Mouse (Mus musculus) right cerebral cortex, postnatal 4 days (tissue): ENCODE measurements at regions not wholly inside any gene's neighbourhood (a gene's known extent, or its start where the extent isn't known, plus 50 kb on each side); places are given as distances from the start of the nearest gene placed in this dataset.
A peak's percentile ranks its signal among the peaks of the same experiment; 100 is the strongest.
"Not testable (repeated sequence)": the region's sequence is repeated elsewhere in the genome, so short reads cannot be mapped to it uniquely, and the experiment has no call there.

Experiments
- DNase-seq: peaks from one replicate; pipeline ENCODE4 v3.0.0-alpha.2; 2022

- DNase-seq: peak; percentile 42
Observed at GRCm38 (mm10) chr1:88752332-88752731, 50.3 kb upstream of the Arl4c start.

- DNase-seq: peak; percentile 70
Observed at GRCm38 (mm10) chr1:88756658-88757057, 54.6 kb upstream of the Arl4c start.

GRCm38 (mm10) chr1:88757162-88757561 lies 55.1 kb upstream of the Arl4c start:
- DNase-seq: no peak

DNA sequence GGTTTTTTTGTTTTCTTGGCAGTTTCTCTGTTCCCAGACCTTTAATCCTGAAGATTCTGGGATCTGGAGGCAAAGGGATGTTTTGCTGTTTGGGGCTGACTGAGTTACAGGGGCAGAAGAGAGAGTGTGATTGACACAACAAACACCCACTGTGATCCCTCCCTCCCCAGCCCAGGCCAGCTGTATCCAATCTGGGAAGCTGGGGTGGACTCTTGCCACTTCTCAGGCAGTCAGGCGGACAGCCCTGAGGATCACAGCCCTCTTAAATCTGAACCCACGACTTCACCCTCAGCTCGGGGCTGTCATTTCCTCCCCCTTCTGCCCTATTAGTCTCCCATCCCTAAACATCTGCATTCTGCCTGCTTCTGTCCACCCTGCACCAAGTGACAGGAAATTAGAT lies 55.7 kb upstream of the Arl4c start:
- no peak for DNase-seq

DNA sequence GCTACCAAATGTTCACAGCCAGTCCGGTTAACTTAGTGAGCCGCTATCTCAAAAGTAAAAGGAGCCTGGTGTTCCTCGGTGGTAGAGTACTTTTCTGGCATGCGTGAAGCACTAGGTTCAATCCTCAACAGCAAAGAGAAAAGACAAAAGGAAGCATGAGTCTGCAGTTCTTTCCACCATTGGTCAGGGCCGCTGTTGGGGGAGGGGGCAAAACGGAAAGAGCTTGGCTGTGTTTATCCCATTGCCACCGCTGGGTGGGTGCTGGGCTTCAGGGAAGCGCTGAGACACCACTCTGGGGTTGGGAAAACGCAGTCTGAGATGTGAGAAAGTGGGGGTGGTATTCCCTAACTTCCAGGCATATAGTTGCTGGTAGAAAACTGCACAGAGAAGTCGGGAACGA lies 58.6 kb upstream of the Arl4c start:
- no peak for DNase-seq

DNA sequence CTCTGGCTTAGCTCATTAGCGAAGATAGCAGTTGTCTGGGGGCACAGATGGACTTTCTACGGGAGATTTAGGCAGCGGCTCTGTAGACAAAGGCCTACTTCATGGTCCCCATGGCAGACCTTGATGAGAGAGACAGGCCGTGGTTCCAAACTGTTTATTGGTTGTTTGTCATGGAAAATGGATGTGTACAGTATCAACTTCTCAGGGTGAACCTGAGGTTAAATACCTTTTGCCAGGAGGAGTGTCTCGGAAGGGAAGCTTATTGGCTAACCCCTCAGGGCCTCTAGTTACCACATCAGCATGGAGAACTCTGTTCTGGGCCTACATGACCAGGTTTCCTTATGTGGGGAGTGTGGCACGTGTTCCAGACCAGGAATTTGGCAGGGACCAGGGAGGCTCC lies 59.1 kb upstream of the Arl4c start:
- no peak for DNase-seq

DNA sequence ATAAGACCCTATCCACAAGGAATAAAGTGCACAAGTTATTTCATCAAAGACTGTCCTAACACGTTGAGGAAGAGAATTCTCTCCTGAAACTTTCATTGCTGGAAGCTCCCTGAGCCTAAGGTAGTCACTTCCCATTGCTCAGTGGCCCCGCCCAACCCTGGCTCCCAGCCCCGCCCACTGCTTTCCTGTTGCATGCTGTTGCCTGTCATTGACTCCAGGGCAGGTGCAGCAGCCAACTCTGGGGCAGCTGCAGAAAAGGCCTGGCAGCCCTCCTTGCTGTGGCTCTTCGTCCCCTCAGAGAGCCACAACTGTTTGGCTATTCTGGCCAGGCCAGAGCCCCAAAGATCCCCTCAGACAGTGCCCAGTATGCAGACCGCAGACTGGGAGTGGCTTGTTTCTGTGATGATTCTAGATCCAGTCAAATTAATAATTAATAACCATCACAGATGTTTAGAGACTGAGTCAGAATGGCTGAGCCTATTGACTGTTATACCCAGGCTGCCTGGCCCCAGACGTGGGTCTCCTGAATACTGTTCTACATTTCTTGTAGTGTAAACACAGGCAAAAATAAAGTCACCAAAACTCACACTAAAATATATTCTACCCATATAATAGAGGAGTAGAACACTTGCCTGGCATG lies 61.8 kb upstream of the Arl4c start:
- DNase-seq: no peak

DNA sequence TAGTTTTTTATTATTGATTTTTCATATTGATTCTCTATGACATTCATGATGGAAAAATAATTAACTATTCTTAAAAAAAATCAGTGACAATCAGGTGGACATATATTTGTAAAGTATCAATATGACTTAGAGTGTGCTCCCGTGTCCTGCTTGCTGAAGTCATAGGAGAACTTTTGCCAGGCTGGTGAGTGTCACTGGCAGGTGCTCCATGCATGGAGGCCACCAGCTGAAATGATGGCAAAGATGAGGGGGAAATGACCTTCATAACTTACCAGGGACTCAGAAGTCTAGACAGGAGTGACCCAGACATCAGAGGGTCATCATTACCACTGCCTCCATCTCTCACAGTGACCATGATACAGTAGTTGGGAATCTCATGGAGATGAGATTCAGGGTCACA lies 62.5 kb upstream of the Arl4c start:
- DNase-seq: no peak

DNA sequence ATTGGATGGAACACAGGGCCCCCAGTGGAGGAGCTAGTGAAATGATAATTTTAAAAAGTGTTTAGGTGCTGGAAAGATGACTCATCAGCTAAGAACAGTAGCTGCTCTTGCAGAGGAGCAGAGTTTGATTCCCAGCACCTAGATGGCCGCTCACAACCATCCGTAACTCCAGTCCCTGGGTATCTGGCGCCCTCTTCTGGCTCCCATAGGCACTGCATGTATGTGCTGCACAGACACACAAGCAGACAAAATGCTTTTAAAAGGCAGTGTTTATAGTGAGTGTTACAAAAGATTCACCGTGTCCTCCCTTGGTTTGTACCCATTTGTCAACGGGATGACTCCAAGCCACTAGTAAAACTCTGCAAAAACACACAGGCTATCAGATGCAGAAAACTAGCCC lies 75.0 kb upstream of the Arl4c start:
- DNase-seq: no peak

DNA sequence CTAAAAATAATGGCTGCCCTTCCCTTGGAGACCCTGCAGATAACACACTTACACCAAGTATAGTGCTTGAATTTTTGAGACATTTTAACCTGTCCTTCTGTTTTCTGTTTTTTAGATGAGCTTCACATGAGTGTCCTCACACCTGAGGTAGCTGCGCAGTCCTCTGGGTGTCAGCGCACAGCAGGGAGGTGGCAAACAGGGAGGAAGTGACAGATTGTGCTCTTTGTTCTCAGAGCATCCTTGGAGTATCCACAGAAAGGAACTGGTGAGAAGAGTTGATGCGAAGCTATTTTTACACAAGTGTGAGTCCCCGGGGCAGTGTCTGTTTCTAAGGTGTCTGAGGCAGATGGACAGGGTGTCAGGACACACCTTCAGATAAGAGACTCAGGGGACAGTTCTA lies 78.2 kb upstream of the Arl4c start:
- no peak for DNase-seq

- no peak for DNase-seq
Observed at GRCm38 (mm10) chr1:88783083-88783482, 81.1 kb upstream of the Arl4c start.

GRCm38 (mm10) chr1:88784866-88785620 lies 83.0 kb upstream of the Arl4c start:
- DNase-seq: no peak

GRCm38 (mm10) chr1:88786066-88786465 lies 84.0 kb upstream of the Arl4c start:
- no peak for DNase-seq

DNA sequence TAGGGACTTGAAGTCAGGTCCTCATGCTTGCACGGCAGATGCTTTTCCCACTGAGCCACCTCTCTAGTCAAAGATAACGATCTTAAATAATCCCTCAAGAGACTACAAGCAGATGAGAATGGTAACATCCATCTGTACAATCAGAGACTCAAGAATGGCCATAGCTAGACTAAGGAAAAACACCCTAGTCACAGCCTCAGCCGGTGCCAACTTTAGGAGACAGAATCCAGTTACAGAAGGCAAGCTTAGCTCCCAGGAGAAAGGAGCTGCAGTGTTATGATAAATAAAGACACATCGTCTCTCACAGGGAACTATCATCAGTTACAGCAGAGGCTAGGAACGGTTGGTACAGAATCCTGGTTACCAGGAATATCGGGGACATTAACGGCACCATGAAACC lies 88.7 kb upstream of the Arl4c start:
- DNase-seq: no peak

DNA sequence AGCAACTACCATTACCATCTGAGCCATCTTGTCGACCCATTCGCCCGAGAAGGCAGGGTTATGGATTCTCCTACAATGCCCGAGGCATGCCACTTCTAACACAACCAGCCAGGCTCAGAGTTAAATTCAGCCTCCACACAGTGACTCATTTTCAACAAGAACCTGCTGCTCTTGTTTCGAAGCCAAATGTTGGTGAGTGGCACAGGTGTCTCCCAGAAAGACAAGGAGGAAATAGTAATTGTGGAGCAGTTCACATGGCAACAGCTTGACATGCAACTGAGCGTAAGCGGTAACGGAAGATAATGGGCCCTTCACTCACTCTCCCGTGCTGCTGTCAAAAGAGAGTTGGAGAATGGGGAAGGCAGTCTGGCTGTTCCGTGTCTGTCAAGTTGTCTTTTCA lies 92.9 kb upstream of the Arl4c start:
- peak; percentile 7 for DNase-seq

DNA sequence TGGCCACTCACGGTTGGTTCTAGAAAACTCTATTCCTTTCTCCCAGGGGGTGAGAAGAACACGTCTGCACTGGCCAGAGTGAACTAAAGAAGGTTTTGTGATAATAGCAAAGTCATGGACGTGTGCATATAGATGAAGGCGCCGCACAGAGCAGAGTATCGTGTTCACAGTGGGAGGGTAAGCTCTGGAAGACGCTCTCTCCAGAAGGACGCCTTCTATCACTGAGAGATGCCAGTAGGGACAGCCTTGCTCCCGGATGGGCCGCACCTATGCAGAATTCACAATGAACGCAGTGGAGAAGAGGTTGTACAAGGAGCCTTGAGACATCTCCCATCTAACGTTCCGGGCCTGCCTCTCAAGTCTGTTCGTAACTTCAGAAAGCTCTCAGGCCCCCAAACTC lies 96.5 kb upstream of the Arl4c start:
- no peak for DNase-seq

DNA sequence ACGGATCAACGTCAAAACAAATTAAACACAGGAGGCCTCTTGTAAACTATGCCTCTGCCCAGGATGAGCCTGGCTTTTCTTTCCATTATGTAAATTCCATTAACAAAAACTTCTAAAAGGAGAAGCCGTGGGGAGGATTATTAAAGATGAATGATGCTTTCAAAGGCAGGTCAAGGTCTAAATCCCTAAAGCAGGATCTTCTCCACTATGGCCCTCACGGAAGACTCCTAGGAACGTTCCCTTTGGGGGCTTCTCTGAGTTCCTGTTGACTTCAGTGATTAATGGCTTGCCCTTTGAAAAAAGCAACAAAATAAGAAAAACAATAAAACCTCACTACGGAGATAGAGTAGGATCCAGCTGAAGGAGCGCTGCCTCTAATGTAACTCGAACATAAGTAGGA lies 96.9 kb upstream of the Arl4c start:
- DNase-seq: no peak

- DNase-seq: no peak
Observed at GRCm38 (mm10) chr1:88799343-88799742, 97.3 kb upstream of the Arl4c start.

DNA sequence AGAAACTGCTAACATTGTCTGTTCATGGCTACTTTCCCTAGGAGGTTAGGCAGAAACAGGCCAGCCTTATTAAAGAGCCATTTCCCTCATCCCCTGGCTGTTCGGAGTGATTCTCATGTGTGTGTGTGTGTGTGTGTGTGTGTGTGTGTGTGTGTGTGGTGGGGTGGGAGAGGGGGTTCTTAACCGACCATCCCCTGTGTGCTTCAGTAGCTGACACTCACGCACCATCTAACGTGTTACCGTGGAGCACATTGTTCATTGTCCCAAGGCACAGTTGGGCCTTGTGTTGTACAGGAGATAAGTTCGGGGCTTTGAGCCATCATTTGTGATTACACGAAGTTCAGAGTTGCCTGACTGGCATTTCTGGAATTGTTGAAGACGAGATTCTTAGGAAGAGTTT lies 97.8 kb upstream of the Arl4c start:
- no peak for DNase-seq

GRCm38 (mm10) chr1:88800411-88800810 lies 98.4 kb upstream of the Arl4c start:
- no peak for DNase-seq

GRCm38 (mm10) chr1:88801151-88801550 lies 99.1 kb upstream of the Arl4c start:
- DNase-seq: not testable (repeated sequence)

GRCm38 (mm10) chr1:88806960-88807359 lies 104.9 kb upstream of the Arl4c start:
- peak; percentile 16 for DNase-seq

DNA sequence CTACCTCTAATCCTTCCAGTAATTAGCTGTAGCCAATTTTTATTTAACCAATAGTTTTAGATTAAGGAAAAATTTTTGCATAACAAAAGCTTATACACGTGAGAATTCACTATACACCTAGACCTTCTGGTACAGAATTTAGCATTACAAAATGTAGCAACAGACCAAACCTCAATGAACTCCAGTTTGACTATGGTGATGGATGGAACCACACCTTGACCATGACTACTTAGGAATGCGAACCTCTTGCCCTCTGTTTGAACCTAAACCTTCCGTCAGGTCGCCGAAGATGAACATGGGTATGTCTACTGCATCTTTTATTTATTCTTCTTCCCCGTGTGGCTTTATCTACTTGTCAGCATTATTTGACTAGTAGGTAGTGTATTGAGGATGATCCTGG lies 105.9 kb upstream of the Arl4c start:
- DNase-seq: no peak

DNA sequence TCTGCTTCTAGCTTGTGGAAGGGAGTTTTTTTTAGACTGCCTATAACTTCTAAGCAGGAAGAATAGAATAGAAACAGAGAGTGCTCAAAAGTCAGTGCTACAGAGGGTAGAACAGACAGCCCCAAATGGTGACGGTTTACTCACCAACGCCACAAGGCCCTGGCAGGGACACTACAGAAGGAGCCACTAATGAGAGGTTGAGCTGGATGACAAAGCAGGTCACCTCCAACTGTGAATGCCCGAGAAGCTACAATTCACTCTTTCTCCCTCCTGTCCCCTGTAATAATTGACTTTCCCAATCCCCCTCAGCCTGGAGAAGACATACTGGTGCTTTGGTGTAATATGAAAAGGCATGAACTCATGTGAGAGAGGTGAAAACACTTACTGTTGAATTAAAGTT lies 106.5 kb upstream of the Arl4c start:
- DNase-seq: no peak

- DNase-seq: no peak
Observed at GRCm38 (mm10) chr1:88809756-88810155, 107.7 kb upstream of the Arl4c start.
